Mouse (Mus musculus): ENCODE results near the gene Kctd21.

GRCm38 (mm10) chr7:97351792-97352513 is 19.8 kb downstream of the Kctd21 start:
- TF ChIP-seq CTCF (IDR thresholded peaks at IDR 0.05; ENCODE audit: insufficient read depth, low read depth, low read length): no peak
- no peak for TF ChIP-seq POLR2A (IDR thresholded peaks at IDR 0.05; ENCODE audit: insufficient read depth, low read depth, low read length)
